In genomic region chr1:87749360-87749973, GRCm38 (mm10) we compare ENCODE assay signal across 22 mouse cellular contexts. TPM values are rescaled to one million over a fixed set of nuclear protein-coding genes. Genes with fewer than 3 reads are reported as not detected.
DNase-seq lines count a peak whose midpoint lies in the region; ATAC-seq and TF ChIP-seq lines count a peak whose summit lies in the region.
"Had no signal": no experiment of that assay in that cellular context is flagged by ENCODE, and none has a peak within 500 bp of the region (broad histone marks: within the 10 kb centered on the region; RNA-seq: fewer than 3 reads in every experiment).

No protein-coding gene starts in this region.

- no peak for TF ChIP-seq POLR2A in brain, embryonic 14.5 days (IDR thresholded peaks at IDR 0.05; ENCODE audit: borderline replicate concordance, extremely low read depth, insufficient read depth, insufficient read length, poor library complexity, severe bottlenecking)

- DNase-seq in brain, embryonic 14.5 days (ENCODE audit: low read depth): peak; percentile 5
- DNase-seq in c-Kit-positive CD71-positive TER-119-positive erythroid progenitor cells, embryonic 14.5 days (ENCODE audit: low spot score): no peak
- DNase-seq in hindbrain, embryonic 14.5 days (ENCODE audit: low spot score): no peak
- no peak for DNase-seq in midbrain, embryonic 10.5 days (ENCODE audit: low spot score)
- DNase-seq: adrenal gland, adult 8-10 months; adrenal gland, postnatal 14 days; adrenal gland, postnatal 36 days; cerebellum, adult 11-12 months; cerebellum, adult 2 months; cerebellum, adult 9-10 months; cerebellum, postnatal 10 days; cerebellum, postnatal 25 days; forebrain, postnatal 0 days had no signal

- H3K4me2 ChIP-seq in hindbrain, embryonic 14.5 days (replicated peaks): no peak overlapping the region
- H3K4me2 ChIP-seq: embryonic facial prominence, embryonic 12.5 days; forebrain, embryonic 13.5 days; forebrain, embryonic 15.5 days had no signal

- ATAC-seq in erythroid progenitor cell, adult 5-6 weeks (replicated peaks; ENCODE audit: low FRiP score, poor library complexity, severe bottlenecking): peak; percentile 76
- ATAC-seq in megakaryocyte-erythroid progenitor cell, adult 5-6 weeks (replicated peaks; ENCODE audit: low FRiP score, low TSS enrichment, poor library complexity, severe bottlenecking): peak; percentile 77
- ATAC-seq in hindbrain, embryonic 14.5 days (ENCODE audit: low FRiP score): no peak
- ATAC-seq: activated CD4-positive, CD25-positive, alpha-beta regulatory T cell, adult 4 months; forebrain, embryonic 13.5 days; forebrain, embryonic 15.5 days; forebrain, postnatal 0 days; Patski had no signal

- no peaks in the 10 kb centered on the region for H3K36me3 ChIP-seq in hindbrain, embryonic 14.5 days (replicated peaks; ENCODE audit: control insufficient read depth, insufficient read depth)
- no peaks in the 10 kb centered on the region for H3K36me3 ChIP-seq in midbrain, embryonic 10.5 days
- H3K36me3 ChIP-seq: embryonic facial prominence, embryonic 10.5 days; embryonic facial prominence, embryonic 12.5 days; forebrain, embryonic 15.5 days had no signal

- no peak overlapping the region for H3K9ac ChIP-seq in hindbrain, embryonic 14.5 days
- H3K9ac ChIP-seq: embryonic facial prominence, embryonic 12.5 days; forebrain, embryonic 13.5 days; forebrain, embryonic 15.5 days; forebrain, postnatal 0 days had no signal

- no peaks in the 10 kb centered on the region for H3K4me1 ChIP-seq in hindbrain, embryonic 14.5 days (replicated peaks; ENCODE audit: control insufficient read depth, insufficient read depth, low read length)
- H3K4me1 ChIP-seq in midbrain, embryonic 10.5 days: no peaks in the 10 kb centered on the region
- H3K4me1 ChIP-seq: embryonic facial prominence, embryonic 10.5 days; embryonic facial prominence, embryonic 12.5 days; forebrain, embryonic 13.5 days; forebrain, embryonic 15.5 days had no signal

- no peak overlapping the region for H3K4me3 ChIP-seq in hindbrain, embryonic 14.5 days (replicated peaks; ENCODE audit: low read length)
- H3K4me3 ChIP-seq in midbrain, embryonic 10.5 days: no peak overlapping the region
- H3K4me3 ChIP-seq: embryonic facial prominence, embryonic 10.5 days; embryonic facial prominence, embryonic 12.5 days; erythroblast, embryonic 14.5 days; forebrain, embryonic 13.5 days; forebrain, embryonic 15.5 days had no signal

- no peaks in the 10 kb centered on the region for H3K9me3 ChIP-seq in hindbrain, embryonic 14.5 days (ENCODE audit: control insufficient read depth, low read length)
- H3K9me3 ChIP-seq in midbrain, embryonic 10.5 days (replicated peaks): no peaks in the 10 kb centered on the region
- H3K9me3 ChIP-seq: embryonic facial prominence, embryonic 10.5 days; embryonic facial prominence, embryonic 12.5 days; forebrain, embryonic 13.5 days; forebrain, embryonic 15.5 days had no signal

- no peak overlapping the region for H3K27ac ChIP-seq in hindbrain, embryonic 14.5 days
- no peak overlapping the region for H3K27ac ChIP-seq in midbrain, embryonic 10.5 days (replicated peaks)
- H3K27ac ChIP-seq: embryonic facial prominence, embryonic 10.5 days; embryonic facial prominence, embryonic 12.5 days; forebrain, embryonic 13.5 days; forebrain, embryonic 15.5 days had no signal

- no peak for TF ChIP-seq CTCF in brain, embryonic 14.5 days (IDR thresholded peaks at IDR 0.05; ENCODE audit: borderline replicate concordance, extremely low read depth, insufficient read depth, insufficient read length)

- no peaks in the 10 kb centered on the region for H3K27me3 ChIP-seq in hindbrain, embryonic 14.5 days (ENCODE audit: control insufficient read depth, insufficient read depth, low read length)
- H3K27me3 ChIP-seq in midbrain, embryonic 10.5 days (ENCODE audit: low read depth, poor library complexity, severe bottlenecking): no peaks in the 10 kb centered on the region
- H3K27me3 ChIP-seq: embryonic facial prominence, embryonic 12.5 days; forebrain, embryonic 15.5 days had no signal

RNA-seq across cellular contexts. Expression of gene Atg16l1, which starts 6.2 kb away (rescaled TPM):
- 80.8 and 83.9 TPM in 2 replicates for polyA plus RNA-seq in brain, embryonic 14.5 days (2012; rRNA removed)
- 30.2 and 44.0 TPM in 2 replicates for total RNA-seq in erythroid progenitor cell, adult 5-6 weeks (2015; ENCODE audit: low replicate concordance)
- 79.1 and 166 TPM in 2 replicates for total RNA-seq in erythroid progenitor cell, adult 5-6 weeks (2017; ENCODE audit: low replicate concordance)
- total RNA-seq in megakaryocyte-erythroid progenitor cell, adult 5-6 weeks (2014; fragmentation: Nextera tagmentation): 43.1 and 47.6 TPM in 2 replicates
- 58.1 and 59.8 TPM in 2 replicates for total RNA-seq in megakaryocyte-erythroid progenitor cell, adult 5-6 weeks (2017)
- polyA plus RNA-seq in hindbrain, embryonic 14.5 days (2014; fragmentation: Nextera tagmentation; extraction: Ambion mirVana): 66.8 and 79.4 TPM in 2 replicates
- 33.2 and 39.8 TPM in 2 replicates for polyA plus RNA-seq in midbrain, embryonic 10.5 days (2016; fragmentation: Nextera tagmentation; extraction: Ambion mirVana)

RNA-seq across cellular contexts. Expression of gene Sag, which starts 54.0 kb away (rescaled TPM):
- 0.83 and 0.90 TPM in 2 replicates for polyA plus RNA-seq in brain, embryonic 14.5 days (2012; rRNA removed)
- total RNA-seq in erythroid progenitor cell, adult 5-6 weeks (2015; ENCODE audit: low replicate concordance): 0.36 and 1.7 TPM in 2 replicates
- not detected in 2 replicates for total RNA-seq in erythroid progenitor cell, adult 5-6 weeks (2017; ENCODE audit: low replicate concordance)
- total RNA-seq in megakaryocyte-erythroid progenitor cell, adult 5-6 weeks (2014; fragmentation: Nextera tagmentation): 2.1 and 3.2 TPM in 2 replicates
- 0.95 and 2.0 TPM in 2 replicates for total RNA-seq in megakaryocyte-erythroid progenitor cell, adult 5-6 weeks (2017)
- 1.4 and 1.8 TPM in 2 replicates for polyA plus RNA-seq in hindbrain, embryonic 14.5 days (2014; fragmentation: Nextera tagmentation; extraction: Ambion mirVana)
- polyA plus RNA-seq in midbrain, embryonic 10.5 days (2016; fragmentation: Nextera tagmentation; extraction: Ambion mirVana): 2.2 and 2.7 TPM in 2 replicates
- polyA plus RNA-seq: erythroblast, embryonic 14.5 days had no signal
